Mouse (Mus musculus) stomach, postnatal 0 days (tissue): ENCODE measurements around the gene Olfr740.

ENCODE experiments used
- CTCF ChIP-seq: IDR thresholded peaks from 2 replicates; pipeline ENCODE4 v1.5.1; 2016; ENCODE audit warnings: antibody characterized with exemption, low read depth, mild to moderate bottlenecking, moderate library complexity
- EP300 ChIP-seq: optimal IDR thresholded peaks from 2 replicates; pipeline ENCODE3; 2016; ENCODE audit warnings: antibody characterized with exemption

GRCm38 (mm10) chr14:50478406-50478805 is 33.1 kb downstream of the Olfr740 start:
- TF ChIP-seq EP300, result no peak
- TF ChIP-seq CTCF, result no peak
